Mouse (Mus musculus) forebrain, postnatal 0 days (tissue): ENCODE measurements at regions not wholly inside any gene's neighbourhood (a gene's known extent, or its start where the extent isn't known, plus 50 kb on each side); places are given as distances from the start of the nearest gene placed in this dataset.

Source experiments
- ATAC-seq: fragments of 200-750 bp; cut with Nextera tagmentation; 2 replicates; pipeline ENCODE4 v1.8.0; 2017; ENCODE audit warnings: mild to moderate bottlenecking, moderate library complexity
- DNase-seq: peaks from one replicate; pipeline ENCODE4 v3.0.0-alpha.2; 2015
- H3K27ac ChIP-seq: fragments of 300-500 bp; sonication (generic); 2 replicates; pipeline ENCODE4 v1.5.1; 2014; ENCODE audit warnings: low read depth, mild to moderate bottlenecking, antibody characterized with exemption, low read length, moderate library complexity, mixed read lengths
- H3K27me3 ChIP-seq: fragments of 300-500 bp; sonication (generic); 2 replicates; pipeline ENCODE4 v1.6.1; 2014; ENCODE audit warnings: mild to moderate bottlenecking, low read length, mixed read lengths; ENCODE audit not compliant: insufficient read depth
- H3K36me3 ChIP-seq: fragments of 300-500 bp; sonication (generic); 2 replicates; pipeline ENCODE4 v1.6.1; 2014; ENCODE audit warnings: mild to moderate bottlenecking, moderate library complexity; ENCODE audit not compliant: insufficient read depth
- H3K4me1 ChIP-seq: fragments of 300-500 bp; sonication (generic); 2 replicates; pipeline ENCODE4 v1.6.1; 2014; ENCODE audit warnings: antibody characterized with exemption; ENCODE audit not compliant: insufficient read depth
- H3K4me2 ChIP-seq: fragments of 300-500 bp; sonication (generic); 2 replicates; pipeline ENCODE4 v1.6.1; 2014; ENCODE audit warnings: low read depth, mild to moderate bottlenecking, moderate library complexity
- H3K4me3 ChIP-seq: fragments of 300-500 bp; sonication (generic); 2 replicates; pipeline ENCODE4 v1.5.1; 2014; ENCODE audit warnings: low read depth, low read length, mixed read lengths
- H3K9ac ChIP-seq: fragments of 300-500 bp; sonication (generic); 2 replicates; pipeline ENCODE4 v1.6.1; 2014; ENCODE audit warnings: mild to moderate bottlenecking
- H3K9me3 ChIP-seq: fragments of 300-500 bp; sonication (generic); 2 replicates; pipeline ENCODE4 v1.6.1; 2016; ENCODE audit warnings: low read length
- CTCF ChIP-seq: sonication (generic); IDR thresholded peaks from 2 replicates; pipeline ENCODE4 v1.5.1; 2016; ENCODE audit warnings: antibody characterized with exemption, control low read depth, low read depth
- WGBS: fragments of 180-500 bp; shearing (Covaris S2); extraction: QIAGEN DNeasy Blood & Tissue Kit; methylation state at CpG from one replicate; pipeline ENCODE4 v1.1.7; 2014; 5-methylcytosine and 5-hydroxymethylcytosine counted together

- Histone ChIP-seq H3K9ac (no peak overlapping the region), H3K27me3 (no peaks in the 10 kb centered on the region), H3K9me3 (no peaks in the 10 kb centered on the region), H3K36me3 (no peaks in the 10 kb centered on the region), H3K4me1 (no peaks in the 10 kb centered on the region), H3K27ac (no peak overlapping the region), H3K4me2 (no peak overlapping the region), H3K4me3 (no peak overlapping the region)
- 92% methylated on average over 11 of the region's 11 CpGs for WGBS
- ATAC-seq (no peak), DNase-seq (no peak)
- no peak for TF ChIP-seq CTCF
Measured at GRCm38 (mm10) chr15:87074559-87074958, 469.5 kb upstream of the Fam19a5 start.

- H3K9ac ChIP-seq: no peak overlapping the region
- DNase-seq (no peak), ATAC-seq (no peak)
- H3K4me3 ChIP-seq: no peak overlapping the region
- H3K4me1 ChIP-seq: no peaks in the 10 kb centered on the region
- H3K36me3 ChIP-seq: no peaks in the 10 kb centered on the region
- no peak overlapping the region for H3K27ac ChIP-seq
- WGBS: 60% methylated on average over 5 of the region's 5 CpGs
- no peaks in the 10 kb centered on the region for H3K9me3 ChIP-seq
- H3K4me2 ChIP-seq: no peak overlapping the region
- TF ChIP-seq CTCF: no peak
- no peaks in the 10 kb centered on the region for H3K27me3 ChIP-seq
Measured at GRCm38 (mm10) chr15:87089827-87090226, 454.3 kb upstream of the Fam19a5 start.

- no peak overlapping the region for H3K4me3 ChIP-seq
- no peak overlapping the region for H3K9ac ChIP-seq
- ATAC-seq: no peak
- H3K27me3 ChIP-seq: no peaks in the 10 kb centered on the region
- H3K27ac ChIP-seq: no peak overlapping the region
- no peaks in the 10 kb centered on the region for H3K9me3 ChIP-seq
- no peaks in the 10 kb centered on the region for H3K4me1 ChIP-seq
- no peak for DNase-seq
- H3K36me3 ChIP-seq: no peaks in the 10 kb centered on the region
- no peak for TF ChIP-seq CTCF
- WGBS: 64% methylated on average over 7 of the region's 7 CpGs
- H3K4me2 ChIP-seq: no peak overlapping the region
Measured at GRCm38 (mm10) chr15:87091048-87091777, 452.9 kb upstream of the Fam19a5 start.

GRCm38 (mm10) chr15:87097206-87097605 is 446.9 kb upstream of the Fam19a5 start:
- no peak overlapping the region for H3K27ac ChIP-seq
- no peak for DNase-seq

GRCm38 (mm10) chr15:87101146-87101545 is 443.0 kb upstream of the Fam19a5 start:
- H3K4me3 ChIP-seq: no peak overlapping the region
- 0 out of 2 replicates have a peak, but pooled peaks cover 4% of the 10 kb centered on the region for H3K27me3 ChIP-seq
- 65% methylated on average over 4 of the region's 4 CpGs for WGBS
- no peaks in the 10 kb centered on the region for H3K36me3 ChIP-seq
- H3K9me3 ChIP-seq: no peaks in the 10 kb centered on the region
- H3K9ac ChIP-seq: no peak overlapping the region
- no peak overlapping the region for H3K4me2 ChIP-seq
- ATAC-seq: no peak
- TF ChIP-seq CTCF: no peak
- no peak overlapping the region for H3K27ac ChIP-seq
- H3K4me1 ChIP-seq: no peaks in the 10 kb centered on the region
- peak; percentile 70 for DNase-seq

More at GRCm38 (mm10) chr15:87097206-87097605, 446.9 kb upstream of the Fam19a5 start:
- Histone ChIP-seq H3K4me3 (no peak overlapping the region), H3K27me3 (no peaks in the 10 kb centered on the region), H3K9ac (no peak overlapping the region), H3K36me3 (no peaks in the 10 kb centered on the region), H3K4me2 (no peak overlapping the region), H3K9me3 (no peaks in the 10 kb centered on the region), H3K4me1 (no peaks in the 10 kb centered on the region)
- 35% methylated on average over 4 of the region's 4 CpGs for WGBS
- no peak for ATAC-seq
- TF ChIP-seq CTCF: no peak

- 0 out of 2 replicates have a peak, but pooled peaks cover 4% of the 10 kb centered on the region for H3K27me3 ChIP-seq
- ATAC-seq (no peak), DNase-seq (no peak)
- WGBS: 76% methylated on average over 4 of the region's 4 CpGs
- no peak overlapping the region for H3K4me2 ChIP-seq
- no peak overlapping the region for H3K27ac ChIP-seq
- H3K9me3 ChIP-seq: no peaks in the 10 kb centered on the region
- no peaks in the 10 kb centered on the region for H3K36me3 ChIP-seq
- no peak overlapping the region for H3K9ac ChIP-seq
- H3K4me1 ChIP-seq: no peaks in the 10 kb centered on the region
- no peak for TF ChIP-seq CTCF
- no peak overlapping the region for H3K4me3 ChIP-seq
Measured at GRCm38 (mm10) chr15:87102211-87102610, 441.9 kb upstream of the Fam19a5 start.

- Histone ChIP-seq H3K9ac (no peak overlapping the region), H3K27ac (no peak overlapping the region), H3K9me3 (no peaks in the 10 kb centered on the region), H3K27me3 (0 out of 2 replicates have a peak, but pooled peaks cover 4% of the 10 kb centered on the region), H3K4me3 (no peak overlapping the region), H3K4me2 (no peak overlapping the region), H3K36me3 (no peaks in the 10 kb centered on the region), H3K4me1 (no peaks in the 10 kb centered on the region)
- peak; percentile 51; the same call in 1 of the 2 replicates for ATAC-seq
- TF ChIP-seq CTCF: no peak
- DNase-seq: peak; percentile 58
- WGBS: 51% methylated on average over 8 of the region's 8 CpGs
Measured at GRCm38 (mm10) chr15:87105951-87106350, 438.1 kb upstream of the Fam19a5 start.
